Mouse (Mus musculus) forebrain, embryonic 16.5 days (tissue): ENCODE data around the gene Gzma. TPM values are rescaled to one million over a fixed set of nuclear protein-coding genes. Genes with fewer than 3 reads are reported as not detected.
A peak's percentile ranks its signal among the peaks of the same experiment; 100 is the strongest.

ENCODE experiments used
- ATAC-seq: fragments of 200-750 bp; cut with Nextera tagmentation; 2 replicates; pipeline ENCODE4 v1.8.0; 2017; ENCODE audit warnings: mild to moderate bottlenecking, moderate library complexity
- H3K27ac ChIP-seq: fragments of 300-500 bp; sonication (generic); 2 replicates; pipeline ENCODE4 v1.5.1; 2014; ENCODE audit warnings: low read length, control low read depth
- H3K27me3 ChIP-seq: fragments of 300-500 bp; sonication (generic); replicated peaks from 2 replicates; pipeline ENCODE4 v1.6.1; 2014; ENCODE audit warnings: low read length; ENCODE audit not compliant: control insufficient read depth, insufficient read depth
- H3K36me3 ChIP-seq: fragments of 300-500 bp; sonication (generic); 2 replicates; pipeline ENCODE4 v1.6.1; 2014; ENCODE audit not compliant: control insufficient read depth, insufficient read depth
- H3K4me1 ChIP-seq: fragments of 300-500 bp; sonication (generic); replicated peaks from 2 replicates; pipeline ENCODE4 v1.6.1; 2014; ENCODE audit warnings: low read length; ENCODE audit not compliant: control insufficient read depth, insufficient read depth
- H3K4me2 ChIP-seq: fragments of 300-500 bp; sonication (generic); 2 replicates; pipeline ENCODE4 v1.6.1; 2014; ENCODE audit warnings: mild to moderate bottlenecking, low read length, control low read depth
- H3K4me3 ChIP-seq: fragments of 300-500 bp; sonication (generic); replicated peaks from 2 replicates; pipeline ENCODE4 v1.5.1; 2014; ENCODE audit warnings: mild to moderate bottlenecking, low read length, control low read depth
- H3K9ac ChIP-seq: fragments of 300-500 bp; sonication (generic); replicated peaks from 2 replicates; pipeline ENCODE4 v1.6.1; 2014; ENCODE audit warnings: low read depth, low read length, control low read depth
- H3K9me3 ChIP-seq: fragments of 300-500 bp; sonication (generic); 2 replicates; pipeline ENCODE4 v1.6.1; 2016; ENCODE audit warnings: low read length; ENCODE audit not compliant: control insufficient read depth
- WGBS: fragments of 180-500 bp; shearing (Covaris S2); extraction: QIAGEN DNeasy Blood & Tissue Kit; methylation state at CpG from one replicate; pipeline ENCODE4 v1.1.7; 2014; 5-methylcytosine and 5-hydroxymethylcytosine counted together
- polyA plus RNA-seq: library from polyadenylated mRNA; unstranded; fragments of >200 nt; fragmentation: Nextera tagmentation; extraction: Ambion mirVana; gene quantifications from 2 replicates; pipeline ENCODE4 v1.2.1, GENCODE M21; 2015

Gzma gene
- polyA plus RNA-seq, 1 experiment from 2014 or later, result not detected

- 54% methylated on average over 8 of the region's 8 CpGs for WGBS
- ATAC-seq, result no peak
- H3K4me1 ChIP-seq, result no peaks in the 10 kb centered on the region
- no peak overlapping the region for H3K27ac ChIP-seq
- no peaks in the 10 kb centered on the region for H3K36me3 ChIP-seq
- no peak overlapping the region for H3K4me2 ChIP-seq
- no peaks in the 10 kb centered on the region for H3K9me3 ChIP-seq
- no peak overlapping the region for H3K9ac ChIP-seq
- H3K4me3 ChIP-seq, result no peak overlapping the region
- no peaks in the 10 kb centered on the region for H3K27me3 ChIP-seq
Measured at GRCm38 (mm10) chr13:113055826-113056225, 45.0 kb downstream of the Gzma start.

GRCm38 (mm10) chr13:113054230-113054629 lies 46.6 kb downstream of the Gzma start:
- Histone ChIP-seq H3K4me3 (no peak overlapping the region), H3K9ac (no peak overlapping the region), H3K27ac (no peak overlapping the region), H3K4me2 (no peak overlapping the region), H3K36me3 (no peaks in the 10 kb centered on the region), H3K27me3 (no peaks in the 10 kb centered on the region), H3K9me3 (no peaks in the 10 kb centered on the region), H3K4me1 (no peaks in the 10 kb centered on the region)
- no peak for ATAC-seq
- 96% methylated on average over 8 of the region's 8 CpGs for WGBS

- Histone ChIP-seq H3K27me3 (no peaks in the 10 kb centered on the region), H3K9ac (no peak overlapping the region), H3K4me3 (no peak overlapping the region), H3K27ac (no peak overlapping the region), H3K4me2 (no peak overlapping the region), H3K36me3 (no peaks in the 10 kb centered on the region), H3K4me1 (peaks cover 3% of the 10 kb centered on the region; the same call in 1 of the 2 replicates), H3K9me3 (no peaks in the 10 kb centered on the region)
- ATAC-seq, result no peak
- WGBS, result 78% methylated on average over 3 of the region's 3 CpGs
Measured at GRCm38 (mm10) chr13:113047647-113048046, 53.1 kb downstream of the Gzma start.

- Histone ChIP-seq H3K27me3 (no peaks in the 10 kb centered on the region), H3K4me2 (no peak overlapping the region; the same call in 1 of the 2 replicates), H3K36me3 (no peaks in the 10 kb centered on the region), H3K27ac (no peak overlapping the region), H3K4me1 (peaks cover 3% of the 10 kb centered on the region; the same call in 1 of the 2 replicates), H3K9ac (no peak overlapping the region), H3K4me3 (no peak overlapping the region), H3K9me3 (no peaks in the 10 kb centered on the region)
- peak; percentile 49 for ATAC-seq
Measured at GRCm38 (mm10) chr13:113047018-113047417, 53.8 kb downstream of the Gzma start.

GRCm38 (mm10) chr13:113046211-113046883 lies 54.4 kb downstream of the Gzma start, which contains the start of gene Gpx8:
TSS of gene Gpx8 (minus strand) at chr13:113046410.
- ATAC-seq, result peak; percentile 86
- H3K4me3 ChIP-seq, result peak within 1 kb of the TSS; percentile 56
- no peak within 1 kb of the TSS for H3K27ac ChIP-seq

GRCm38 (mm10) chr13:113045458-113046110 lies 55.2 kb downstream of the Gzma start:
- H3K27ac ChIP-seq, result no peak overlapping the region
- H3K9me3 ChIP-seq, result no peaks in the 10 kb centered on the region
- H3K36me3 ChIP-seq, result no peaks in the 10 kb centered on the region
- peak overlapping the region; percentile 86 for H3K4me2 ChIP-seq
- no peak for ATAC-seq
- H3K9ac ChIP-seq, result peak overlapping the region; percentile 48; the same call in 1 of the 2 replicates
- WGBS, result 17% methylated on average over 18 of the region's 18 CpGs
- peaks cover 3% of the 10 kb centered on the region; the same call in 1 of the 2 replicates for H3K4me1 ChIP-seq
- H3K4me3 ChIP-seq, result peak overlapping the region; percentile 56
- no peaks in the 10 kb centered on the region for H3K27me3 ChIP-seq

More at GRCm38 (mm10) chr13:113046211-113046883, 54.4 kb downstream of the Gzma start, which contains the start of gene Gpx8:
- peak within 1 kb of the TSS; percentile 48 for H3K9ac ChIP-seq
- peaks cover 3% of the 10 kb centered on the region; the same call in 1 of the 2 replicates for H3K4me1 ChIP-seq
- 5% methylated on average over 21 of the region's 21 CpGs for WGBS
- no peaks in the 10 kb centered on the region for H3K36me3 ChIP-seq
- H3K27me3 ChIP-seq, result no peaks in the 10 kb centered on the region
- H3K9me3 ChIP-seq, result no peaks in the 10 kb centered on the region
- peak within 1 kb of the TSS; percentile 86 for H3K4me2 ChIP-seq

- no peak for ATAC-seq
- 75% methylated on average over 3 of the region's 3 CpGs for WGBS
- Histone ChIP-seq H3K9ac (no peak overlapping the region), H3K9me3 (no peaks in the 10 kb centered on the region), H3K27me3 (no peaks in the 10 kb centered on the region), H3K4me3 (peak overlapping the region; percentile 56), H3K27ac (no peak overlapping the region), H3K4me1 (peaks cover 3% of the 10 kb centered on the region; the same call in 1 of the 2 replicates), H3K4me2 (peak overlapping the region; percentile 86), H3K36me3 (no peaks in the 10 kb centered on the region)
Measured at GRCm38 (mm10) chr13:113044876-113045275, 55.9 kb downstream of the Gzma start.

Other genes with a start within 250 kb of the Gzma start
- gene Mtrex, start 173.6 kb downstream of the Gzma start, polyA plus RNA-seq, result 69.4 and 76.9 TPM in 2 replicates
- 25.9 and 28.5 TPM in 2 replicates for gene Dhx29, start 173.5 kb downstream of the Gzma start, polyA plus RNA-seq
- 0.51 and 1.4 TPM in 2 replicates for gene Ccno, start 113.2 kb downstream of the Gzma start, polyA plus RNA-seq
- 0.20 and 0.66 TPM in 2 replicates for gene Mcidas, start 107.1 kb downstream of the Gzma start, polyA plus RNA-seq
- 0.33 TPM in 1 of 2 replicates, not detected in the other for gene Cdc20b, start 65.9 kb downstream of the Gzma start, polyA plus RNA-seq
- gene Gpx8, start 54.6 kb downstream of the Gzma start, polyA plus RNA-seq, result 39.0 and 44.8 TPM in 2 replicates
- 0.84 and 1.2 TPM in 2 replicates for gene Esm1, start 108.7 kb upstream of the Gzma start, polyA plus RNA-seq
- 0.16 TPM in 1 of 2 replicates, not detected in the other for gene Gzmk, start 124.9 kb upstream of the Gzma start, polyA plus RNA-seq
- 0.60 and 0.73 TPM in 2 replicates for gene BC067074, start 192.2 kb upstream of the Gzma start, polyA plus RNA-seq